Mouse (Mus musculus): ENCODE measurements around the gene Gstm6.

DNA sequence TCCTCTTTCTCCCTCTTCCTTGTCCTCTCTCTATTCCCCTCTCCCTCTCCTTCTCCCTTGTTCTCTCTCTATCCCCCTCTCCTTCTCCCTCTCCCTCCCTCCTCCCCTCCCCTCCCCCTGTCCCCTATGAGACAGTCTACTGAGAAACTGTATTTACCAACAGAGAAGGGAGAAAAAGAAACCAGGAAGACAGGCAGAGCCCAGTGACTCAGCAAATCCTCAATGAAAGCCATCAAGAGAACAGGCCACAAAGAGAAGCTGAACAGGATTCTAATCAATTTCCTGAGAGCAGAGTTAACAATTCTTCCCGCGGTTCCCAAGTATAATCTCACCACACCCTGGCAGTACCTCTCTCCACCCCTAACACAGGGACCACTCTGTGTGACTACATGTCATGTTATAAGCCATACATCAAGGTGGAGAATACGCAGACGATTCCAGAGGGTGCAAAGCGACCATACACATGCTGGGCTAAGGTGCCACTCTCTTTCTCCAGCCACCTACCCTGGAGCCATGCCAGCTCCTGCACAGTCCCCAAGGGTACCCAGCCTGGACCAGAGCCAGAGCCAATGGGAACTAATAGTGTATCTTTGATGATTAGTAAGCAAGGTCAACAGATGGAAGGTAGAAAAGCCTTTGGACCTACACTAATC, 21.2 kb upstream of the Gstm6 start:
- no peak for TF ChIP-seq POLR2A (IDR thresholded peaks at IDR 0.05; ENCODE audit: insufficient read depth, low read depth, low read length)
- no peak for TF ChIP-seq CTCF (IDR thresholded peaks at IDR 0.05; ENCODE audit: insufficient read depth, low read depth, low read length)

Data from olfactory bulb, adult 2 months (tissue).